Mouse (Mus musculus) ES-E14 (cell line): ENCODE measurements around the gene Tpm3.

ENCODE experiments used
- MAFK ChIP-seq: IDR thresholded peaks from 2 replicates; pipeline ENCODE4 v1.6.1; 2014; ENCODE audit warnings: mild to moderate bottlenecking, low read depth, low read length, inconsistent platforms; ENCODE audit not compliant: insufficient read depth
- ZC3H11A ChIP-seq: IDR thresholded peaks from 2 replicates; pipeline ENCODE4 v1.6.1; 2012; ENCODE audit warnings: low read depth, mild to moderate bottlenecking, inconsistent platforms, low read length, borderline replicate concordance

- TF ChIP-seq MAFK (no peak), ZC3H11A (no peak)
Measured at GRCm38 (mm10) chr3:90145461-90145860, 73.0 kb downstream of the Tpm3 start.
